Mouse (Mus musculus): ENCODE results near the gene Ppp4r4.
"Not testable (repeated sequence)": the region's sequence is repeated elsewhere in the genome, so short reads cannot be mapped to it uniquely, and the experiment has no call there.

Gene Ppp4r4

GRCm38 (mm10) chr12:103643818-103644217, 111.7 kb downstream of the Ppp4r4 start:
- no peak for DNase-seq

- no peak for DNase-seq
Observed at GRCm38 (mm10) chr12:103644601-103645000, 112.5 kb downstream of the Ppp4r4 start.

GRCm38 (mm10) chr12:103646314-103646713, 114.2 kb downstream of the Ppp4r4 start:
- no peak for DNase-seq

- DNase-seq: no peak
Observed at GRCm38 (mm10) chr12:103653836-103654235, 121.8 kb downstream of the Ppp4r4 start.

GRCm38 (mm10) chr12:103655123-103656044, 123.3 kb downstream of the Ppp4r4 start:
- no peak for DNase-seq

DNA sequence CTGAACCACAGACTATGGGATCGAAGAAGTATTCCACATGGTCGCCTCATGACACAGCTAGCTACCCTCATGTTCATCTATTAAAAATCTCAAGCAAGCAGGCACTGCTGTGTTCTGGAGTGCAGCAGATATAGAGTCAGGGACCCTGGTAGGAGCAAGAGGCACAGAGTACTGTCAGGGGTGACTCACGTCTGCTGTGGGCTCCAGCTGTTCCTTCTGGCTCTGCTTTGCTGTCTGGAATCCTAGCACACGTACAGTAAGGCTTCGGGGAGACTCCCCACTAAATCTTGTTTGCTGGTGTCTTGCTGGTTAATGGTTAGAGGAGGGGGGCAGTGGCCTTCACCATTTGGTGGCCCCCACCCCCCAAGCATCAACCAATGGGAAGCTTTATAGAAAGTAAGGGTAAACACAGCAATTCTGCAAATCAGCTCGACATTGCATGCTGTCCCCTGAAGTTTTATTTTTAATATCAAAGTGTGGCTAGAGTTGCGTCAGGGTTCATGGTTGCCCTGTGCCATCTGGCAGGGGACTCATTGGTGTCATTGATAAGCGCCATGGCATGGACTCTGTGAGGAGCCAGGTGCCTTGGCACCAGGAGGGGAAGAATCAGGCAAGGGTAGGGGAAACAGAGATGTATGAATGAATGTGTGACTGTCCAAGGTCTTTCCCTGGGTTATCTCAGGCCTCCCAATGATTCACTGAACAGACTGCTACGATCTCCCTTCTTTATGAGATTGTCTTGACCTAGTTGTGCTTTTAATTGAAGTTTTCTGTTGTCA, 125.0 kb downstream of the Ppp4r4 start, which contains the start of gene Serpina6:
Gene Serpina6, minus strand, starts transcription at position 365 of the 779 bp plus-strand sequence.
- no peak for DNase-seq

- no peak for DNase-seq
Observed at GRCm38 (mm10) chr12:103657991-103658390, 125.9 kb downstream of the Ppp4r4 start.

DNA sequence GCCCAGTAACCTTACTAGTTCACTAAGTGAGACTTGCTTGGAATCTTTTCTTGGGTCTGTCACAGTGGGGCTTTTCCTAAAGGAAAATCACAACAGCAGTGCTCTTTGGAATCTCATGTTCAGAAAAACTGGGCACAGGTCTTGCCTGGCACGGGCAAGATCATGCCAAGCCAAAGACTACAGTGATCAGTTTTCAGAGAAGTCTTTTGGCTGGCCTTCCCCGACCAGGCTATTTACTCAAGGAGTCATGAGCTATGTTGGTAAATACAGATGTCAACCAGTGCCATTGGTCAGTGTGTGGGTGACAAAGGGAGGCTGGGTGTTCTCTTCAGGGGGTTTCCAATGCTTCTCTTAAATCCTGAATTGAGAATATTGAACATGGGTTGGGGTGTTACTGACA, 127.1 kb downstream of the Ppp4r4 start:
- no peak for DNase-seq

DNA sequence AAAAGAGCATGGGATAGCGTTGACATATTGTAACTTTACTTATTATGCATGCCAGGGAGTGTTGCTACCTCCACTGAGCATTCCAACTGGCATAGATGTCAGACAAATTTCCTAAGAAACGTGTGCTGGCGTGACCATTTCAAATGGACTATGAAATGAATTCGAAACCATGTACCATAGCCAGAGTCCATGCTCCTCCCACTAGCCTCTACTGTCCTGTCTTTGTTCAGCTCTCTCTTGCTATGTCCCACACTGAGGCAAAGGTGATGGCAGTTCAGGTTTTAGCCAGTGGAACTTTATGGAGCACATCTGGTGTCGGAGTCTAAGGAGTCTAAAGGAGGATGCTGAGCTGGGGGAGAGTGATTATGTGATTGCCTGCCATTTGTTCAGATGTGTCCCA, 128.0 kb downstream of the Ppp4r4 start:
- no peak for DNase-seq

DNA sequence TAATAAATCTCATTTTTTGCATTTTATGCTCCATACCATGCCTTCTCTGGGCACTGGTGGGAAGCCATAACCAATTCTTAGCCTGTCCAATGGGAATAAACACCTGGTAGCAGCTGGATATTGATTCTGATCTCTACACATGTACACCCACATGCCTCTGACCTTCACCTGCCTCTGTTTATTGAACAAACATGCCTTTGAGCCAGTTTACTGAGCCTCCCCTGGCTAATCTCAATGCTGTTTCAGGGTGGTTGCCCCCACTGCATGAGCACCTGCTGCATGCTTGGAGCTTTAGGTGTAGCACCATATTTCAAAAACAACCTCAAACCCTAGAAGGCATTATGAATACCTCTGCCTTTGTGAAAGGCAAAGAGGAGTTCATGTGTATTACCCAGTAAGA, 130.0 kb downstream of the Ppp4r4 start:
- DNase-seq: not testable (repeated sequence)
